In the genomic region with DNA sequence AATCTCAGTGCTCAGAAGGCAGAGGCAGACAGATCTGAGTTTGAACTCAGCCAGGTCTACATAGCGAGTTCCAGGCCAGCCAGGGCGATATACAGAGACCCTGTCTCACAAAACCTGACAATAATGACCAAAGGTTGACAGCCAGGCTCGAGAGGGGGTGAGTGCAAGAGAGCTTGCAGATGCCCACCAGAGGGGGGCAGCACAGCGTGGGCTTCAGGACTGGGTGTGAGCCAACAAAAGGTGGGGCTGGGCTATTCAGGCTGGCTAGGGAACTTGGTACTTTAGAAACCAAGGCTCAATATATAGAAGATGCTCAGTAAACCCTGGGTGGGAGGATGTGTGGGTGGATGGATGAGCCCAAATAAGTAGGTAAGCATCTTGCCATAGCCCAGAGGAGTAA, we compare ENCODE assay signal across 22 mouse cellular contexts. TPM values are rescaled to one million over a fixed set of nuclear protein-coding genes. Genes with fewer than 3 reads are reported as not detected.
DNase-seq lines count a peak whose midpoint lies in the region; ATAC-seq and TF ChIP-seq lines count a peak whose summit lies in the region.
"Had no signal": no experiment of that assay in that cellular context is flagged by ENCODE, and none has a peak within 500 bp of the region (broad histone marks: within the 10 kb centered on the region; RNA-seq: fewer than 3 reads in every experiment).

No protein-coding gene starts in this region.

- peak; percentile 33 for TF ChIP-seq CTCF in gastrocnemius, adult 2 months (IDR thresholded peaks at IDR 0.05)
- TF ChIP-seq CTCF in liver, adult 2 months (IDR thresholded peaks at IDR 0.05; ENCODE audit: low read depth, low read length): peak; percentile 52; the same call in 1 of the 2 replicates
- TF ChIP-seq CTCF in ES-Bruce4 (IDR thresholded peaks at IDR 0.05; ENCODE audit: low read depth, low read length): peak; percentile 68

- H3K4me2 ChIP-seq in liver, embryonic 11.5 days: no peak overlapping the region
- H3K4me2 ChIP-seq: embryonic facial prominence, embryonic 15.5 days; liver, embryonic 15.5 days; midbrain, embryonic 15.5 days had no signal

- no peak overlapping the region for H3K4me3 ChIP-seq in gastrocnemius, adult 2 months
- no peak overlapping the region for H3K4me3 ChIP-seq in liver, adult 2 months (ENCODE audit: insufficient read depth, low read depth, low read length)
- H3K4me3 ChIP-seq in liver, embryonic 11.5 days (ENCODE audit: low read depth, low read length): no peak overlapping the region
- no peak overlapping the region for H3K4me3 ChIP-seq in ES-Bruce4 (ENCODE audit: low read depth, low read length)
- H3K4me3 ChIP-seq: embryonic facial prominence, embryonic 15.5 days; limb, embryonic 10.5 days; liver, embryonic 15.5 days; midbrain, embryonic 15.5 days had no signal

- ATAC-seq in liver, embryonic 11.5 days (replicated peaks; ENCODE audit: low FRiP score): no peak
- ATAC-seq in common myeloid progenitor, adult 5-6 weeks (replicated peaks; ENCODE audit: low read depth, poor library complexity, severe bottlenecking): peak; percentile 45; the same call in 1 of the 2 replicates
- ATAC-seq: hindbrain, embryonic 16.5 days; midbrain, embryonic 15.5 days had no signal

- H3K27me3 ChIP-seq in liver, adult 2 months (ENCODE audit: control insufficient read depth, insufficient read depth, low read length): no peaks in the 10 kb centered on the region
- H3K27me3 ChIP-seq in liver, embryonic 11.5 days (replicated peaks; ENCODE audit: control insufficient read depth, insufficient read depth, low read length): no peaks in the 10 kb centered on the region
- no peaks in the 10 kb centered on the region for H3K27me3 ChIP-seq in ES-Bruce4 (ENCODE audit: control insufficient read depth, insufficient read depth, low read length, poor library complexity, severe bottlenecking)
- H3K27me3 ChIP-seq: embryonic facial prominence, embryonic 15.5 days; liver, embryonic 15.5 days; midbrain, embryonic 15.5 days had no signal

- no peaks in the 10 kb centered on the region for H3K9me3 ChIP-seq in liver, embryonic 11.5 days (ENCODE audit: control insufficient read depth, low read length)
- H3K9me3 ChIP-seq in ES-Bruce4 (replicated peaks; ENCODE audit: control insufficient read depth, insufficient read depth, low read length, poor library complexity, severe bottlenecking): no peaks in the 10 kb centered on the region
- H3K9me3 ChIP-seq: embryonic facial prominence, embryonic 15.5 days; limb, embryonic 10.5 days; liver, embryonic 15.5 days; midbrain, embryonic 15.5 days had no signal

- WGBS in liver, adult 2 months: 86% methylated on average over 4 of the region's 4 CpGs
- WGBS in liver, embryonic 11.5 days: 73% methylated on average over 4 of the region's 4 CpGs

- intact Hi-C loops in gastrocnemius, adult 2 months (cut with DNase I): no loop called here

- DNase-seq in gastrocnemius, adult 2 months: peak; percentile 25
- DNase-seq in gastrocnemius, postnatal 4 days (ENCODE audit: low spot score in 2 of 2): no peak
- no peak for DNase-seq in liver, adult 2 months (ENCODE audit: extremely low read depth, low read depth, low spot score)
- no peak for DNase-seq in liver, embryonic 11.5 days (ENCODE audit: low spot score)
- DNase-seq in thymus, postnatal 36 days: no peak
- DNase-seq in right cerebral cortex, postnatal 25 days: no peak
- DNase-seq: adrenal gland, postnatal 36 days; cerebellum, adult 18-20 months; cerebellum, postnatal 25 days; heart, adult 11 months; heart, postnatal 4 days; kidney, adult 18-20 months; kidney, postnatal 14 days; lung, postnatal 10 days; retina, postnatal 1 day had no signal

- TF ChIP-seq EP300 in ES-Bruce4 (IDR thresholded peaks at IDR 0.05; ENCODE audit: insufficient read depth, low read depth, low read length): no peak

- peaks cover 23% of the 10 kb centered on the region for H3K4me1 ChIP-seq in liver, adult 2 months (ENCODE audit: control insufficient read depth, insufficient read depth, low read length)
- H3K4me1 ChIP-seq in liver, embryonic 11.5 days (replicated peaks; ENCODE audit: control insufficient read depth, insufficient read depth, low read length): no peaks in the 10 kb centered on the region
- H3K4me1 ChIP-seq in ES-Bruce4 (ENCODE audit: control insufficient read depth, insufficient read depth, low read length): no peaks in the 10 kb centered on the region
- H3K4me1 ChIP-seq: embryonic facial prominence, embryonic 15.5 days; limb, embryonic 10.5 days; midbrain, embryonic 15.5 days had no signal

- peak overlapping the region; percentile 96 for H3K27ac ChIP-seq in gastrocnemius, adult 2 months
- no peak overlapping the region for H3K27ac ChIP-seq in liver, adult 2 months (replicated peaks; ENCODE audit: insufficient read depth, low read depth, low read length)
- no peak overlapping the region for H3K27ac ChIP-seq in liver, embryonic 11.5 days (ENCODE audit: low read depth, low read length)
- H3K27ac ChIP-seq in ES-Bruce4 (ENCODE audit: insufficient read depth, low read length): no peak overlapping the region
- H3K27ac ChIP-seq: embryonic facial prominence, embryonic 15.5 days; limb, embryonic 10.5 days; liver, embryonic 15.5 days; midbrain, embryonic 15.5 days had no signal

- TF ChIP-seq POLR2A in liver, adult 2 months (IDR thresholded peaks at IDR 0.05; ENCODE audit: extremely low read depth, insufficient read depth, low read length): no peak
- no peak for TF ChIP-seq POLR2A in ES-Bruce4 (IDR thresholded peaks at IDR 0.05; ENCODE audit: insufficient read depth, low read length)

- 0 out of 2 replicates have a peak, but pooled peaks cover 5% of the 10 kb centered on the region for H3K79me2 ChIP-seq in liver, adult 2 months (ENCODE audit: control insufficient read depth, insufficient read depth, low read length)

- peaks cover 82% of the 10 kb centered on the region for H3K36me3 ChIP-seq in liver, adult 2 months (ENCODE audit: control insufficient read depth, insufficient read depth, low read length)
- H3K36me3 ChIP-seq in liver, embryonic 11.5 days (ENCODE audit: control insufficient read depth, insufficient read depth, low read length): peaks cover 4% of the 10 kb centered on the region; the same call in 1 of the 2 replicates
- H3K36me3 ChIP-seq in ES-Bruce4 (ENCODE audit: control insufficient read depth, insufficient read depth, low read length, poor library complexity, severe bottlenecking): peaks cover 88% of the 10 kb centered on the region

- H3K9ac ChIP-seq in liver, adult 2 months (ENCODE audit: low read depth, low read length): no peak overlapping the region
- H3K9ac ChIP-seq in liver, embryonic 11.5 days (ENCODE audit: low read depth, low read length): no peak overlapping the region
- no peak overlapping the region for H3K9ac ChIP-seq in ES-Bruce4 (ENCODE audit: low read depth, poor library complexity, severe bottlenecking)
- H3K9ac ChIP-seq: embryonic facial prominence, embryonic 15.5 days; liver, embryonic 15.5 days; midbrain, embryonic 15.5 days had no signal

RNA-seq across cellular contexts. Expression of a gene that starts 16.3 kb away (rescaled TPM):
- total RNA-seq in gastrocnemius, adult 2 months (2021): 100 to 1,000 TPM; 203 to 433 TPM
- total RNA-seq in gastrocnemius, postnatal 4 days (2021): 10 to 100 TPM; 33.9 to 36.6 TPM
- total RNA-seq in liver, adult 2 months (2014; rRNA removed): 345 and 351 TPM in 2 replicates
- polyA plus RNA-seq in liver, adult 2 months (2012; rRNA removed): 135 and 180 TPM in 2 replicates
- polyA plus RNA-seq in liver, embryonic 11.5 days (2014; fragmentation: Nextera tagmentation; extraction: Ambion mirVana): 25.7 and 27.0 TPM in 2 replicates
- 29.1 and 31.1 TPM in 2 replicates for polyA plus RNA-seq in ES-Bruce4 (2011; ENCODE audit: insufficient read depth, insufficient read length, low read depth, missing spikeins)
- total RNA-seq in common myeloid progenitor, adult 5-6 weeks (2017): 1.1 and 3.7 TPM in 2 replicates

RNA-seq across cellular contexts. Expression of a gene that starts 46.5 kb away (rescaled TPM):
- total RNA-seq in gastrocnemius, adult 2 months (2021): 100 to 1,000 TPM; 204 to 232 TPM
- 100 to 1,000 TPM; 160 to 170 TPM for total RNA-seq in gastrocnemius, postnatal 4 days (2021)
- total RNA-seq in liver, adult 2 months (2014; rRNA removed): 53.1 and 65.8 TPM in 2 replicates
- polyA plus RNA-seq in liver, adult 2 months (2012; rRNA removed): 10.4 and 15.3 TPM in 2 replicates
- polyA plus RNA-seq in liver, embryonic 11.5 days (2014; fragmentation: Nextera tagmentation; extraction: Ambion mirVana): 163 and 175 TPM in 2 replicates
- polyA plus RNA-seq in ES-Bruce4 (2011; ENCODE audit: insufficient read depth, insufficient read length, low read depth, missing spikeins): 221 and 234 TPM in 2 replicates
- 111 and 117 TPM in 2 replicates for total RNA-seq in common myeloid progenitor, adult 5-6 weeks (2017)
